Mouse (Mus musculus): ENCODE measurements around the gene Miga1.

Gene Miga1

DNA sequence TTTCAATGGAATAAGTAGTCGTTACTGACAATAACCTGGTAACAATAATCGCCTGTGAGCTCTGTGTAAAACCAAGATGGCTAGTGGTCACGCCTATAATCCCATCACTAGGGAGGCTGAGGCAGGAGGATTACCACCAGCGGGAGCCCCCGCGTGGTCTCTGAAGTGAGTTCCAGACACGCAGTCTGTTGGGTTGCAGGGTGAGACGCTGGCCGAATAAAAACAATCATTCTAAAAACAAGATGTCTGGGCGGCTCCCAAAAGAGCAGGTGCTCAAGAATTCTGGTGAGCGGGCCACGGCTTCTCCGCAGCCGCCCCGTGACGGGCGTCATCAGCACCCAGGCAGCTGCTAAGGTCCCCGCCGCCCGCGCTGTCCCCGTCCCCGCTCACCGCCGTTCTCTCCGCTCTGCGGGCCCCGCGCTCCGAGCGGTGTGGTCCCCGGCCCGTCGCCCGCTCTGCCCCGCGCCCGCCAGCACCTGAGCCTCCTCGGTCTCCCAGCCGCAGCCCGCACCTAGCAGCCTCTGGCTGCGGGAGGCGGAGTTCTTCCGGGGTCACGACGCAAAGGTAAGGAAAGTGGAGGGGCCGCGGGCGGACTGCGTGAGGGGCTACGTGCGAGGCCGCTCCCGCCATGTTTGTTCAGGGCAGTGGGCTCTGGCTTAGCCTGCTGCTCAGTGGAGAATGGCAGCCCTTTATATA lies at the start of gene Miga1:
Gene Miga1 (minus strand): TSS at position 546 of the 696 bp plus-strand sequence.
- WGBS: 2% methylated on average over 54 of the region's 54 CpGs

DNA sequence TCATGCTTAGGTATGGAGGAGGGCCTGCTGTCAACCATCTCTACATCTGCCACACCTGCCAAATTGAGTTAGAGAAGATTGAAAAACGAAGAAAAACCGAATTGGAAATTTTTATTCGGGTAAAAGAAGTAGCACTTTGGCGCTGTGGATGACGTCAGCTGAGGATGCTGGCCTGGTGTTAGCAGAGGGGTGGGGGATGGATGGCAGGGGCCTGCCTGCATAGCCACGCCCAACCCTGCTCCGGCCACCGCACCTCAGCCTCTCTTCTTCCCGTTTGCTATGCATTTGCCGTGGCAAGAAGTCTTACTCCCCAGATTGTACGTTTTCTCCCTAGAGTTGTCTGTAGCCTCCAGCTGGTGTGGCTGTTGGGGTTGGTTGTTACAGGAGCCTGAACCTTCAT lies 43.9 kb upstream of the Miga1 start:
- 70% methylated on average over 11 of the region's 11 CpGs for WGBS

DNA sequence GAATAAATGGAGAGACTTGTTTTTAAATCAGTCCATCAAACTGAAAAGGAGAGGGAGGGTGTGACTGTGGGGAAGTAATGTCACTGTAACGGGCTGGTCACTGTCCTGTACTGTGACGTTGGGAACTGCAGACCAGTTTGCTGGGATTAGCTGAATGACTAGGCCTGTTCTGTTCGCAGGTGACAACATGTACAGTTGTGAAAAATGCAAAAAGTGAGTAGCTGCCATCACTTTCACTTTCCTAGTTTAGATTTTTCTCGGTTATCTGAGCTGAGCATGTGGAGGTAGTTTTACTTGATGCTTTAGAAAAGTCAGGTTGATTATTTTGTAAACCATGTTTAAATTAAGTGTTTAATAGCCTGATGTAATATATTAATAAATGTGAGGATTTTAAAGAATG lies 35.9 kb upstream of the Miga1 start:
- 68% methylated on average over 4 of the region's 4 CpGs for WGBS

DNA sequence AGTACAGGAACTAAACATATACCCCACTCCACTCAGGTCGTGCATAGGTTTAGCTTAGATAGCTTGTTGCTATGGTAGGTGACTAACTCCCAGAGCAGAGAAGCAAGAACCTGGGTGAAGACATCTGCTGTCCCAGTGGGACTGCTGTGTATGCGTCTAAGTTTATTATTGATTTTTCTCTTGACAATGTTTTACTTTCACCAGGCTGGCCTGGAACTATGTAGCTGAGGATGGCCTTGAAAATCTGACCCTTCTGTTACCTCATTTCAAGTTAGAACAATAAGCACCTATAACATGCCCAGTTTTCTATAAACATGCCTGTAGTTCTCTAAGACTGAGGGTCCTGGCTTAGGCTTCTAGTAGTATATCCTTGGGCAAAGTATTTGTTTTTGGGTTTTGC lies 24.0 kb upstream of the Miga1 start:
- whole genome bisulfite sequencing: 94% methylated on average over 2 of the region's 2 CpGs

DNA sequence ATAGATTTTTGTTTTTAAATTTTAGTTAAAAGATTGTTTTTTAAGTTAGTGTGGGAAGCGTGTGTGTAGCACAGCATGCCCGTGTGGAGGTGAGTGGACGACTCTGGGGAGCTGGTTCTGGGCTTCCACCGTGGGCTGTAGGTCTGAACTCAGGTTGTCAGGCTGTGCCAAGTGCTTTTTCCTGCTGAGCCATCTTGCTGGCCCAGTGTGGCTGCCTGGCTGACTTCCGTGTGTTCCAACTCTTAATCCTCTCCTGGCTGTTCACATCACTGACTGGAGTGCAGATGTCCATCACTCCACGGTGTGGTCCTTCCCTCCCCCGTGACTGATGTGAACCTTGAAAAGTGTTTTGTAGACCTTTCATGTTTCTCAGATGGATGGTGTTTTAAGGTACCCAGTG lies 18.9 kb upstream of the Miga1 start:
- 68% methylated on average over 7 of the region's 7 CpGs for WGBS

DNA sequence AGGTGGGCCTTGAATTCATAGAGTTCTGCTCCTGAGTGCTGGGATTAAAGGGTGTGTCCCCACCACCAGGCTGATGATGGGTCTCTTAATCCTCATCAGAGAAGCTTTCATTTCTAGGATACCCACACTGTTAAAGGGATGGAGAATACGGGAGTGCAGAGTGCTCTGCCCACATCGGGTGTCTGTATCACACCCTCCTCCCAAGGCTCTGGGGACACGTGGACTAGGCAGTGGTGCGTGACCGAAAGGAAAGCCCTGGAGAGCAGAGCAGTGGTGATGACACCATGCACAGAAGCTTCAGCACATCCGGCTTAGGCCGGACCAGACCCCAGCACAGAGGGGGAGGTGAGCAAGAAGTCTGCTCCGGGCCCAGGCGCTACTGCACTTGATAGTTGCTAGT lies 16.5 kb upstream of the Miga1 start:
- WGBS: 79% methylated on average over 9 of the region's 9 CpGs

DNA sequence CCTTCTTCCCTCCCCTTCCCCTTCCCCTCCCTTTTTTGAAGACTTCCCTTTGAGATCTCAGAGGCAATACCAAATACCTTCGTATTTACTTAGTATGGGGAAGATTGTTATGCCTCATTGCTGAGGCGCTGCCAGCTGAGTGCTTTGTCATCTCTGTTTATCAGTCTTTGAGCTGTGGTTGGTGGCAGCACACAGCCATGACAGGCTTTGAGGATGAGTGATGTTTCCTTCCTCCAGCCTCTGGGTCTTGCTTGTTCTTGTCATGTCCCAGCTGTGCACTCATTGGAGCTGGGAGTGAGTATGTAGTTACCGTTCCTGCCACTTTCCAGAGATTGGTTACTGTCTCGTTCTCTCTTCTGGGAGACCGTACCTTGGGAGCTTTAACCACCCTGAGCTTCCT lies 15.2 kb upstream of the Miga1 start:
- 58% methylated on average over 5 of the region's 5 CpGs for WGBS

DNA sequence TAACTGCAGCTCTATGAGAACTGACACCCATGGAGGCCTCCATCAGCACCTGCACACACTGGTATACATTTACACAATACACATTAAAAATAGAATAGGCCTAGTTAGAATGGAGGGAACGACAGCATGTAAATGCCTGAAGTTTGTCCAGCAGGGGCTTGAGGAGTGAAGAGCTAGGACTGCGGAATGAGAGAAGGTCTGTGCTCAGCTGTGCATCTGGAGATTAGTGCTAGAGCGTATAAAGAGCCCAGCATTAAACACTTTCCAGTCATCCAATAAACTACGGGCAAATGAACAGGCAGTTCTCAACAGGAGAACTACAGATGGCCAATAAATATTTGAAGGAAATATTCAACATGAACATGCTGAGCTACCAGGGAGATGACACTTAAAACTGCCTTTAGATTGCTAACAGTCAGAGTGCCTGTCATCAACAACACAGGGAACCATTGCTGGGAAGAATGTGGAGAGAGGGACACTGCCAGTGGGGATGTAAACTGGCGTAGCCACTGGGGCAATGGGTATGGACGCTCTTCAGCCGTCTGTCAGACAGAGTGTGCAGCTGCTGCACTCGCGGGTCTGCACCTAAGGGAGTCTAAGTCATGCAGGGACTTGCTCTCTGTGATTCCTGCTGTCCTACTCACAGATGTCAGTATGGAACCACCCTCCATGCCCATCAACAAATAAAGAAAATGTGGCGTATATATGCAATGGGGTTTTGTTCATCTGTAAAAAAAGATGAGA lies 13.4 kb upstream of the Miga1 start:
- 62% methylated on average over 10 of the region's 10 CpGs for WGBS

DNA sequence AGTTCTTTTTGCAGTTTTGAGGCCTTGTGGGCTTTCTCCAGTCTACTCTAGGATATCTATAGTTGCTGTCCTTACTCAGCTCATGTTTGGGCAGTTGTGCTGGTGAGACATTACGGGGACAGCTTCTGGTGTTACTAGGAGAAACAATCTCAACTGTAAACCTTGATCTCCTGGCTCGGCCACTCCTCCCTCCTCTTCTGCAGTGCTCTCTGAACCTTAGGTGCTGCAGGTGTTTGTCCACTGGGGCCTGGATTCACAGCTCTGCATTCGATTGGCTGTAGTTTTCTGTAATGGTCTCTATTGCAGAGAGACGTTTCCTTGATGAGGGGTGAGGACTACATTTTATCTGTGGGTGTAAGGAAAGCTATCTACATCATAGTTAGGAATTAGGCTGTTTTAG lies 12.1 kb upstream of the Miga1 start:
- WGBS: 69% methylated on average over 4 of the region's 4 CpGs

DNA sequence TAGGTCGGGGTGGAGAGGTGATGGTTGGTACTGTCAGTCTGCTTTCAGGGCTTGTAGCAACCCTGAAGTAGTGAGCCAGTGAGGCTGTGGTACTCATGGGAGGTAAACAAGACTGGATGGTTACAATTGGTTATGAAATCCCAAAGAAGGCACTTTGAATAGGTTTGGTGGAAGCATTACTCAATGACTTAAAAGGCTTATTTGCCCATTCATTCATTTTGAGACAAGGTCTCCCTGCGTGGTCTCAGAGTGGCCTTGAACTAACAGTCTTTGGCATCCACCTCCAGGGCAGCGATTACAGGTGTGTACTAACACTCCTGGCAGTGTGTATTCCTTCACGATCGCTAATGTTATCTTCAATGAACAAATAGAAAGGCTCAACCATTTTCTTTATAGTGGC lies 10.8 kb upstream of the Miga1 start:
- WGBS: 85% methylated on average over 5 of the region's 5 CpGs

DNA sequence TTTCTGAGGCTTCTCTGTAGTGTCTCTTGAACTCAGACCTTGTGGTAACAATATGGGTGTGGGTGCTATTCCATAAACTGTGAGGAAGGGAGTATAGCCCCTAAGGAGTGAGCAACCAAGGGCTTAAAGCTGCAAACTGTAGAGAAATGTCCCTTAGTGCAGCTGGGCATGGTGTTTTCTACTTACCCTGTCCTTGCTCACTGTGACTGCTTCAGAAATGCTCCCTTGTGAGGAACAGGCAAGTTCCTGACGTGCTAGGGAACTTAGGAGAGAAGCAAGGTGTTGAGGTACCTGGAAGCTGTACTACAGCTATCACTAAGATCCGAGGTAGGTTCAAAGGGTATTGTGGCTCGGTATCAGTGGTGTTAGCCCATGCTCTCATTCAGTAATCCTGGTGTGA lies 10.2 kb upstream of the Miga1 start:
- 85% methylated on average over 3 of the region's 3 CpGs for WGBS

DNA sequence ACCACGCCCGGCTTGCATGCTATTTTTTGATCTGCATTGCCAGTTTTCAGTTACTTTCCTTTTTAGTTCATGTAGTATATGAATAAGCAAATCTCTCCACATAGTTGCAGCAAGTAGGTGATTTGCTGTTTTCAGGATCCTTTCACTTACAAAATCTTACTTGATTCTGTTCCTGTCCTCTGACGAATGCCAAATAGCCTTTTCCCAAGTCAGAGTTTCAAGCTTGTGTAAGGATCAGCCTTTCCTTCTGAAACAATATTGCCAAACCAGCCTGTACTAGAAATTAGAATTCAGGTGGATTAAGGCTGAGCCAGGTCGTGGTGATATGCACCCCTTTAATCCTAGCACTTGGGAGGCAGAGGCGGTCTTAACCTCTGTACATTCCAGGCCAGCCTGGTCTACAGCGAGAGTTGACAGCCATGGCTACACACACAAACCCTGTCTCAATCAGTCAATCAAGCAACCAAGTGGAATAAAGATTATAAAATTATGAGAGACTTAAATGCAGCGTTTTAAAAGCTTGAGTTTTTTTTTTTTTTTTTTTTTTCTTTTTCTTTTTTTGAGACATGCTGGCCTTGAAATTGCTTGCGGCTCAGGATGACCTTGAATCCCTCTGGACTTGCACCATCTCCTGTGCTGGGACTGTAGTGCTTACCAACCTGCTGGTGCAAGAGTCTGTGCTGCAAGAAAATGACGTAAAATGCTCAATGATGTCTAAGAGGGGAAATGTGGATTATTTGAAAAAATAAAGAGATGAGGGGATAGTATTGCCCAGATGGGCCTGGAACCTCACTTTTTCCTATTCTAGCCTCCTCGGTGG lies 8.0 kb upstream of the Miga1 start:
- 67% methylated on average over 10 of the region's 10 CpGs for WGBS

DNA sequence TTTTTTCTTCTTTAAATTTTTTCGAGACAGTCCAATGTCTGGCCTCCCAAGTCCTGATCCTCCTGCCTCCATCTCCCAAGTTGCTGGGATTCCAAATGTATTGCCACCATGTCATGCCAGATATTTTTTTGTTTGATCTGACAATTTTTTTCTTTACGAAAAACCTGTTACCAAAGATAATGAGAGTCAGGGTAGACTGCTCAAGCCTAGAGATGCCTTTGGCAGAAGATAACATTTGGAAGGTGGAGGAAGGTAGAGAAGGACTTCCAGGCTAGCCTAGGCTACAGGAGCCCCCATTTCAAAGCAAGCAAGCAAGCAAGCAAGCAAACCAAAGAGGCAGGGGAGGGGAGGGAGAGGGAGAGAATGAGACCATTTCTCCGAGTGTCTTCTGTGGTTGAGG lies 7.0 kb upstream of the Miga1 start:
- 21% methylated on average over 3 of the region's 3 CpGs for WGBS

DNA sequence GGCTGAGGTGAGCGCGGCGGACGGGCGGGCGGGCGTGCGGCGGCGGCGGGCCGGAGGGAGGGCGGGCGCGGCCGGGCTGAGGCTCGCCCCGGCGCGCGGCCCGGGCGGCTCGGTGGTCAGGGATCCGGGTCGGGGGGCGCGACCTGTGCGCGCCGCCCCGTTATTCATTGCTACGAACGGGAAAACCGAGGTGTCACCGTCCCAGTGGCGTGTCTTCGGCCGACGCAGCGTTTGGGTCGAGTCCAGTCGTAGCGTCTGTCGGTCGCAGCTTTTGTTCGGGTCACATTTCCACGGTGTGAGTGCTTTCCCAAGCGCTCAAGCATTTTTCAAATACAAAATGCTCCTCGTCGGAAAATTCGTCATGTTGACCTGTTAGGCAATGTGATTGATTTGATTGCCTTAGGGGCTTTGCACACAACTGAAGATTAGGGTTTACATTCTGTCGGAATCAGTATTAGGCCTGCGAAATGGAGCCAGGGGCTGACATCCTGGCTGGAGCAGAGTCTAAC lies 6.5 kb upstream of the Miga1 start:
- under 1% methylated on average over 54 of the region's 54 CpGs for WGBS

DNA sequence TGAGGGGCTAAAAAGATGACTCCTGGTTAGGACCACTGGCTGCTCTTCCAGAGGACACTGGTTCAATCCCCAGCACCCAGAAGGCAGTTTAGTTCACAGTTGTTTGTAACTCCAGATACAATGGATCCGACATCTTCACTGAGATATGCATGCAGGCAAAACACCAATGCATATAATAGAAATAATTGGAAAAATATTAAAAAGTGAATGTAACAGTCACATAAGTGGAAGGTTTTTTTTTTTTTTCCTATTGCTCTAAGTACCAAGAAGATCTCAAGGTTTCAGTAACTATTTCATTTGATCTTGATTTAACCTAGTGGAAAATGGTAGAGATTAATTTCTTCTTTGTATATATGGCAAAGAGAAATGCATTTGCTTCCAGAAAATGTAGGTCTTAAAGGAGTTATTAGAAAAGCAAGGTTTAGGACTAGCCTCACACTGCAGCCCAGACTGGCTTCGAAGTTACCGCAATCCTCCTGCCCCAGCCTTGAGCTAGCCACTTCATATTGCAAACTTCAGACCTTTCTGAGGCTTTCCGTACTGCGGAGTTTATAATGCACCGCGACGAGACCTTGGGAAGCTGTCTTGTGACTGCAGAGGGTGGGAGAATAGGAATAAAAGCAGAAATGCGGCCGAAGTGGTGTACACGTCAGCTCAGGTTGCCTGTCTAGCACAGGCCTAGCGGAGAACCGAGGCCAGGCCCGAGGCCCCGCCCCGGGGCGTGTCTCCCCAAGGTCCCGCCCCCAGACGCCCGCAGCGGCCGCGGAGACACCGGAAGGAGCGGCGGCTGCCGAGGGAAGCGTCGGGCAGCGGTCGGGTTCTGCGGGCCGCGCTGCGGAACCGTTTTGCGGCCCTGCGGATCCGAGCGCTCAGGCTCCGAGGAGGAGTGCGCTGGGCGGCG lies 5.8 kb upstream of the Miga1 start, which contains the start of gene Usp33:
Gene Usp33 (plus strand): TSS at position 747 of the 901 bp plus-strand sequence.
- WGBS: 6% methylated on average over 43 of the region's 44 CpGs

DNA sequence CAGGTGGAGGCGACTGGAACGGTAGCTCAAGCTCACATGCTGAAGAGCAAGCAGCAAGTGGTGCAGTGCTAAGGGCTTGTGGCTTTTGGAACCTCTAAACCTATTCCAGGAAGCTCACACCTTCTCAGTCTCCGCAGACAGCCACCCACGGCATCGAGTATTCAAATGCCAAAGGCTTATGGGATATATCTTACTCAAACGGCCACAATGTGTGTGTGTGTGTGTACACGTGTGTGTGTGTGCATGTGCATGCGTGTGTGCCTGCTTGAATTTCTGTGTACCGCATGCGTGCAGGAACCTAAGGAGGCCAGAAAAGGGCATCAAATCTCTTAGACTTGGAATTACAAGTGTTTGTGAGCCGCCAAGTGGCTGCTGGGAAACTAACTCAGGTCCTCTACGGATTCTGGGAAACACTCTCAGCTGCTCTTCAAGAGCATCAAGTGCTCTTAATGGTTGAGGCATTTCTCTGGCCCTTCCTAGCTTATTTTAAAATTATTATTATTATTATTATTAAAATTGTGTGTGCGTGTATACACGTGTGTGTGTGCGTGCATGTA lies 2.8 kb upstream of the Miga1 start:
- WGBS: 81% methylated on average over 15 of the region's 15 CpGs

DNA sequence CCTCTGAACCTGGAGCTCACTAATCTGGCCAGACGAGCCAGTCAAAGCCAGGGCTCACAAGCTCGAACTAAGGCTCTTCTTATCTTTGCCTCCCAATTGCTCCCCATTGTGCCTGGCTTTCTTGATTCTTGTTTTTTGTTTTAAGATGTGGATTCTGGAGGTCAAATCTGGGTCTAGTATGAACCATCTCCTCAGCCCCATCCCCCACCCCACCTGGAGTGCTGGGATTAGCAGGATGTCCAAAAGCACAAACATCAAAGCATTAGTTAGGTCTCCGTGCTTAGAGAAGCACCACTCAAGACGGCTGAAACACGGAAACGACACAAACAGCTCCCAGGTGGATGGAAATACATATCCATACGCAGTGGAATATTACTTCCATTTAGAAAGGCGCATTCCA lies 4.1 kb downstream of the Miga1 start:
- 78% methylated on average over 8 of the region's 8 CpGs for WGBS

DNA sequence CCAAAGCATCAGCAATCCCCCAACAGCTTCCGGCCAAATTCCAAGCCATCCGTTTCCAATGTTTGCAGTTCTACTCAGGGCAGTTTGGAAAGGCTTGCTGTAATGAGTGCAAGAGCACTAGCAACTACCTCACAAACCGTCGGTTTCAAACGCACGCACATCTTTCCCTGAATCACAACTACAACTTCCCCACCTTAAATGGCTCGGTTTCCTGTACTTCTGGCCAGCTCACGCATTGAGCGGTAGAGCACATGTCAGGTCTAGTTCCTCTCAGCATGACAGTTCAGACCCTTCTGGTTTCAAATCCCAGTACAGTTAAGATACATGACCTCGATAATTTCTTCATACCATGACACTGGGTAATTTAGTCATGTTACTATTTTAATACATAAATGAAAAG lies 6.6 kb downstream of the Miga1 start:
- WGBS: 84% methylated on average over 10 of the region's 10 CpGs

DNA sequence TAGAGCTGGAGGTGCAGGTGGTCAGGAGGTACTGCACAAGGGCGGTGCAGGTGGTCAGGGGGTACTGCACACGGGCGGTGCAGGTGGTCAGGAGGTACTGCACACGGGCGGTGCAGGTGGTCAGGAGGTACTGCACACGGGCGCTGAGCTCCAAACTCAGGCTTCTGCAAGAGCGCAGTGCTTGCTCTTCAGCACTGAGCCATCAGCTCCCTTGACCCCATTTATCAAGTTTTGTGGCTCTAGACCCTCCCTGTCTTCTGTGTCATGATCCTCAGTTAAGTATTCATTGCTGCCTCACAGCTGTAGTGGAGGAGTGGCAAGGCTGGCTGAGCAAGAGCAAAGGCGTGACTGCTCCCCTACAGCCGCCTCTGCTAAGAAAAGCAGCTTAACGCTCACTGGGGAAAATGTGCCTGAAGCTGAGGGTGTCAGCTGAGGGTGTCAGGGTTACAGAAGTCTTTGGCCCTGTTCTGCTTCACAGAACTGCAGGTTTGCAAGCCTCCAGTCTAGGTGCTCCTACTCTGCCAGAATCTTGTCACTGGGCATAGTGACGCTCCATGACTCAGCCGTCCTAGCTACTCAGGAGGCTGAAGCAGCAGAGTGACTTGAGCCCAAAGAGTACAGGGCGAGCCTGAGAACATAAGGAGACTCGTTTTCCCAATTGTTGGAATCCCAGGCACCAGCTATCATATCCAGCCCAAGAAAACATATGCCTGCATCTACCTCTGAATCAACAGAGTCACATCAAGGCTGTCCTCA lies 7.5 kb downstream of the Miga1 start:
- 75% methylated on average over 15 of the region's 15 CpGs for WGBS

DNA sequence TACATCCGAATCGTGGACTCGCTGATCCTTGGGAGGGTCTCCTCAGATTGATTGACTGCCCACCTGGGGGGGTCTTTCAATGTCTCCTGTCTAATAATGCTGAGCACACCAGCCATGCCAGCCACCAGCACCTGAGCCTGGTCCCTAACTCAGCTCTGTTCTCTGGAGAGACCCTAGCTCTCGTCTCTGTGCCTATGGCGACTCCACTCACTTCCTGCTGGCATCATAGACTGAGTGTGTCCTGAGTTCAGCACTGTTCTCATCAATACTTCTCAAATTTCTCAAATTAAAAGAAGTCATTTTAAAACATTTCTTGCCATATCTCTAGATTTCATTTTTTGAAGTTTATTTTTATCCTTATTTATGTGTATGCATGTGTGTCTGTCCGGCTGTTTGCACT lies 8.1 kb downstream of the Miga1 start:
- 93% methylated on average over 6 of the region's 6 CpGs for WGBS
